Mouse (Mus musculus): ENCODE data around the gene Gng10.
A peak's percentile ranks its signal among the peaks of the same experiment; 100 is the strongest.

Gene Gng10

DNA sequence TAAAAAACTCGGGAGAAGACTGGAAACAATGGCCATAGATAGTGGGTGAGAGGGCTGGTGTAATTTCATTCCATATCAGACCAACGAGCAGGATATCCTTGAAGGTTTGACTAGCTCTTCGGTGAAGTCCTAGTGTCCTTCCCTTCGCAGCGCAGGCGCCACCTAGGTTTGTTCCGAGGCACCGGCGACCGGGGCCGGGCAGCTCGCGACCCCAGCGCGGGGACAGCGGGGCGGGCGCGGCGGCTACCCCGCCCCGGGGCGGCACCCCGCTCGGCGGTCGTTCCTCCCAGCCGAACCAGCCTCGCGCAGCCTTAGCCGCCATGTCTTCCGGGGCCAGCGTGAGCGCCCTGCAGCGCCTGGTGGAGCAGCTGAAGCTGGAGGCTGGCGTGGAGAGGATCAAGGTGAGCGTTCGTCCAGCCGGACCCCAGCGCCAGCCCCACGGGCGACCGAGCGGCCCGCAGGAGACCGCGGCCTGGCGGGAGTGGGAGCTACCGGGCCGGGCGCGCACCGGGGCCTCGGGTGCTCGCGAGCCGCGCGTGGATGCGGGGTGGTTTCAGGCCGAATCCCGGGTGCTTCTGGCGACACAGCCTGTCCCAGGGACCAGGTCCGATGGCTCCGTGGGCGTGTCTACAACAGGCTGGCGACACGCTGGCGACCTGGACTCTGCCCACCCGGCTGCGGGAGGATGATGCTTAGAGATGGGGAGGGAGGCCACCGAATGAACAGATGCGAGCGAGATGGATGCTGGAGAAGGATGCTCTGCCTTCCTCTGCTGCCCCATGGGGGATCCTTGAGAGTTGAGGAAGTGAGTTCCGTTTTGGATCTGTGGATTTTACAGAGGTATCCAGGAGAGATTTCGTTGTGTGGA lies at the start of gene Gng10:
TSS of gene Gng10 (plus strand) at position 171 of the 868 bp plus-strand sequence.
- peak; percentile 72 to 77 for DNase-seq

DNA sequence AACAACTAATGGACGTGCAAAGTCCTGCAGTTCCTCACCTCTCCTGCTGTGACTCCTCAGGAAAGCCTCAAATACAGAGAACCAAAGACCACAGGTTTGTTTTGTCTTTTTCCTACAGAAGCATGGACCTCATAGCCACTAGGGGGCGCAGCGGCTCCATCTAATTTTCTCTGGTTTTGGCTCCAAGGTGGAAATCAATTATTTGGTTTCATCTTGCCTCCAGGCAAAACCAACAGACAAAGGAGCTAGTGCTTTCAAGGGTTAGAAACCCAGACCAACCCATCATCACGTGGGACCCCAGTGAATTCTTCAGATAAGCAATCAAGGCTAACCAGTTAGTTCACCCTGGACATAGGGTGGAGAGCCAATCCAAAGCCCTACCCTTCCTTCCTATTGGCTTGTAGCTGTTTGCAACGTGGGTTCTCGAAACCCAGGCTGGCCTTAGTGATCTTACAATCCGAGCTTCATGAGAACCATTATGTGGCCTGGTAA lies 49.7 kb upstream of the Gng10 start:
- DNase-seq, result peak; percentile 65 to 81

DNA sequence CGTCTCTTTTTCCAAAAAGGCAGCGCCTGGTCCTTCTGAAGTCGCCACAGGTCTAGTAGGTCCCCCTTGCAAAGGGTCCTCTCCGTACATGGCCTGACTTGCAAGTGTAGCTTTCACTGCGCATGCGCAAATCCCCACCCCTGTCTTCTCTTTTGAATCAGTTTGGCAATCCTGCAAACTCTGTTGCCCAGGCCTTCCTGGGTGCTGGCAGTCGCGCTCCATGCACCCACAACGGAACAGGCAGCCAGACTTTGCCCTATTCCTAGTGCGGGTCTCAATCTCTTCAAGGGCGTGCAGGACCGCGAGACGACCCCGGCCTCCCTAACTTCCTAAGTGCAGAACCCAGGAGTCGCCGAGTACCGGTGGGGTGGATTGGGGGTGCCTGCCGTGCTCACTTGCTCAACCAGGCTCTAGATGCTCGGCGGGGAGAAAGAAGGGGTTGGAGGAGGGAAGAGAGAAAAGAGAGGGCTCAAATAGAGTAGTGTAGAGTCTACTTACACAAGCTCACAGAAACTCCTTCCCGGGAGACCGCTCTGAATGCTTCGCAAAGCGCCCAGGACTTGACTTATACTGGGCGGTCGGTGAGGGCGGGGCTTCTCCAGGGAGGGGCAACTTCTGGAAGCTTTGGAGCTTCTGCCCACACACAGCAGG lies 48.2 kb upstream of the Gng10 start, which contains the start of gene Ptgr1:
TSS of gene Ptgr1 (minus strand) at position 580 of the 651 bp plus-strand sequence.
- DNase-seq, result peak; percentile 68 to 75

DNA sequence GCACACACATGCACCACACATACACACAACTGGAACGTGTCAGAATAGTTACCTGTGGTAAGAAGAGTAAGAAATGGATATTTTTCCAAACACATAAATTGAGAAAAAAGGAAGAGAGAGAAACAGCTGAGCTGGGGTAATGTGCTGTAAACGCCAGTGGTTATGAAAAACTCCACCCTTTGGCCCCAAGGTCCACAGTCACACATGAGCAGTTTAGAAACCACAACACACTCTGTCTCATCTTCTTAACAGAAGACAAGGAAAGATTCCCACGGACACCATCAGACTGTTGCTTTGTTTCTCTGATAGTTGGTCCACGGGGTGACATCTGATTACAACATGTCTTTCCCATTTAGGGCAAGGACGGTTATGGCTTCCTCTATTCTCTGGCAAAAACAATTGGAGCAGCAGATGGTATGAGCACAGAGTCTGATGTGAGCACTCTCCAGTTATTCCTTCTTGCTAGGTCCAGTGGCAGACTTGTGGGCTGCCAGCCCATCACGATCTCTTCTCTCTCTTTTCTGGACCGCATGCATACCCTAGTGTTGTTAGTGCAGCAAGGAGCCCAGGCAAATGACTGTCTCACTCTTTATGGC lies 45.5 kb upstream of the Gng10 start:
- no peak for DNase-seq

DNA sequence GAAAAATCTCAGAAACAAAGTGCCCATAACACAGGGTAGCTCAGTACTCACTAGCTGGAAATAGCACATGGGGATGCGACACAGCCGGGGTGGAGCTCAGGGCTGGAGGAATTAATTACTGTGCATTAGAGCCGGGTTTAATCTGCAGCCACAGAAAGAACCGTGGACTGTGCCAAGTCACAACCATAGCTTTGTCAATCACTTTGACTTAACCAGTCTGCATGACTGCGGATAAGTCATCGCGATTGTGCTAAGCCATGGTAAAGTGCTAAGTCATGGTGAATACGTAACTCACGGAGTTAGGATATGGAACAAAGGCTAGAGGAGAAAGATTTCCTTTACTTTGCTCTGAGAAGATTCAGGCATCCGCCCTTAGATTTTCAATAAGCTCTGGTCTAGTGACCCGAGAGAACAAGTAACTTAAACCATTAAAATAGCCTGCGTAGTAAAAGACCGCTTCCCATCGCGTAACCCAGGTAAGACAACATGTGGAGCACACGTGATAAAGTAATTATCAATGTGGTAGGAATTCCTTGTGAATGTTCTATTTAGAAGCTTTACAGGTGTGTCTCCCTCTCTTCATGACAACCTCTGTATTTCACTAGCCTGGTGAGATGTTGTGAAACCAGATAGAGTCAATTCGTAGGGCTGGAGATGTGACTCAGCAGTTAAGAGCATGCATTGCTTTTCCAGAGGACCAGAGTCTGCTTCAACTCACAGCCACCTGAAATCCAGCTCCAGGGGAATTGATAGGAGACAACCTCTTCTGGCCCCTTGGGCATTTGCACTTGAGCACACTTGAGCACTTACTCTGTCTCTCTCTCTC lies 44.1 kb upstream of the Gng10 start:
- no peak for DNase-seq

DNA sequence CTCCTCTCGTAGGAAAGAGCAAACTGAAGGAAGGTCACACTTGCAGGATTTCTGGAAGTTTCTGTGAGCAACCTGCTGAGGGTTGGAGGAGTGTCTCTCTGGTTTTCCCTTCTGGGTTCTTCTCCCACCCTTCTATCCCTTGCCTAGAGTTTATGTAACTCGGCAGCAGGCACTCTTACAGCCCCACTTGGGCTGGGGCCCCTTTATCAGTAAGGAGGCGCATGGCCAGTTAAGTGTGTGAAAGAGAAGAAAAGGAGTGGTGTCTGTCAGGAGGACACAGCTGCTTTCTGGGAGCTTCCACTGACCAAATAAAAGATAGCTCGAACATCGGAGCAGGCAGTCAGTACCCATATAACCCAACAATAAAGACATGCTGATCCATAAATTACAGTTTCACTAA lies 42.7 kb upstream of the Gng10 start:
- no peak for DNase-seq

DNA sequence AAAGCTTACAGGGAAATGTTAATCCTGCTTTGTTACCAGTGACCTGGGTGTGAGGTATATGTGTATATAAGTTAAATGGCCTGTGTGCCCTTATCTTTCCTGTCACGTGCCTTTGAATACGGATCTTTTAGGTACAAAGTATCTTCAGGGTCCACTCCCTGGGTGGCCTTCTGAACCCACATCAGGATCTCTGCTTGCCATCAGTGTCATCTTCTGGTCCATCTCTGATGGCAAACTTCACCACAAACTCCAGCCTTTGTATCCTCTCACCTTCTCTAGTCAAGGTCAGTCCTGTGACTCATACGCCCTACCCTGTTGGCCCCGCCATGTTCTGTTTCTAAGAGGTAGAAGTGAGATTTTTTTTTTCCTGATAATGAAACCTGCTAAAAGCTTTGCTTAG lies 40.1 kb upstream of the Gng10 start, which contains the start of gene Dnajc25:
TSS of gene Dnajc25 (plus strand) at position 301 of the 400 bp plus-strand sequence.
- DNase-seq, result no peak

DNA sequence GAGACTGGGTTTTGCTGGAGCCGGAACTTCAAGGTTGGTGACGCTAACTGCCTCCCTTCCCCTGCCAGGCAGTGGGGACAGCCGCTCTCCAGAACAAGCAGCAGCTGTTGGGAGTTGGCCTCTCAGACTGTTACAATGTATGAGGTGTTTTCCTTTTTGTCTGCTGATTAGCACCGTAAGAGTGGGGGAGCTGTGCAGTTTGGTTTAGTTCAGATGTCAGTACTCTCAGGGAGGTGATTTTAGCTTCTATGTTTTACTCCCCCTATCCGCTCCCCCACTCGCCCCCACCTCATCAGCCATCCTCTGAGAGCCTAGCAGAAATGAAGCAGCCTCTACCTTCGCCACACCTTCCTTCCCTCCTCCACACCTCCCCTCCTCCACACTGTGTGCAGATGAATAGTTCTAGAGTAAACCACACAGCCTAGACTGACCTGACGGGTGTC lies 39.6 kb upstream of the Gng10 start:
- no peak for DNase-seq

DNA sequence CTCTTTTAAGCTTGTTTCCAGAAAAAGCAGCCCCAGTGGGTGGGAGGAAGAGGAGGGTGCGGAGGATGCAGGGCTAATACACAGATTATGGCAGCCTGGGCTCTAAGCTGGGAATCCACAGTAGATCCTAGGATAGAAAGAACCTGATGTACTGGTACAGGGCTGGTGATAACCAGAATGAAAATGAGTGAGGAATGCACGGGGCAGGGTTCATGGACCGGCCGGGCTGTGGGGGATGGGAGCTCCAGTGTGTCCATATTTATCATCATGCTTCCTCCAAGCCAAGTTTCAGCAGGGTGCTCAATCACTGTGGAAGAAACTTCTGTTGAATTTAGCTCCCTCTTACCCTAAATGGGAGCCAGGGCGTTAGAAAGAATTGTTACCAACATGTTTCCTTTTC lies 37.8 kb upstream of the Gng10 start:
- DNase-seq, result no peak

DNA sequence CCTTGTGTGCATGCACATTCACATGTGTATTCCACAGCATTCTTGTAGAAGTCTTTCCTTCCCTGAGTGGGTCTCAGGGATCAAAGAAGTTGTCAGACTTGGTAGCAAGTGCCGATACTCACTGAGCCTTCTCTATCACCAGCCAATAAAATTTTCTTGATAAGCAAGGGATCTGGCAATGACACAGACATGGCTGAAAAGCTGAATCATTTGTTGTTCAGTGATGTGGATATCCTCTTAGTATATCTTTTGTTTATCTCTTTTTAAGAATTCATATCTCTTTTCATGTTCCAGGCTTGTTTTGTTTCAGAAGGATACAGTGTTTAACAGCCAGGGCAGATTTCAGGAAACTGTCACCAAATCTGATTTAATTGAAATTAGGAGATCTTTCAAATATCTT lies 36.2 kb upstream of the Gng10 start:
- DNase-seq, result no peak

DNA sequence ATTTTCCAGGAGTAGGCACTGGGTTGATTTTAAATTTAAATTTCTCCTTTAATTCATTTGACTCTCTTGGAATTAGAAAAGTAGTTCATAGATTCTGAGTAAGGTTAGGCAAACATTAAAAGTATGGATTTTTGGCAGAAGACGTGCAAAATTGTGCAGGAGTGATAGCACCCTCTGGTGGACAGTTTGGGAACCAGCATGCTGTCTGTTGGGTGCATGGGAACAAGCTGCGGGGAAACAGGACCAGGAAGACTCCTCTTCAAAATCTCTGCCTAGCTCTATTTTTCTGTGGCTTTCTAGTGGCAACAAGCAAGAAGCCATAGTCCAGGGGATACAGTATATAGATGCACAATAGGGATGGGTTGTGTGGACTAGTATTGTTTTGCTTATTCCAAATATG lies 35.2 kb upstream of the Gng10 start:
- DNase-seq, result peak; percentile 71 to 78

DNA sequence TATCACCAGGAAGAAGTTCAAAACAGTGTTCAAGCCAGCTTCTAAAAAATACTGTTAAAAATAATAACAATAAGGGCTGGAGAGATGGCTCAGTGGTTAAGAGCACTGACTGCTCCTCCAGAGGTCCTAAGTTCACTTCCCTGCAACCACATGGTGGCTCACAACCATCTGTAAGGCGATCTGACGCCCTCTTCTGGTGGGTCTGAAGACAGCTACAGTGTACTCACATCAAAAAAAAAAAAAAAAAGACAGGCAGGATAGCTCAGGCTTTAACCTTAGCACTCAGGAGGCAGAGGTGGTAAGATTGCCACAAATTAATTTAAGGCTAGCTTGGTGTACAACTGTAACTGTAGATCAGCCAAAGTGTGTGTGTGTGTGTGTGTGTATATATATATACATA lies 34.3 kb upstream of the Gng10 start:
- peak in 1 of 2 experiments; percentile 29 for DNase-seq

DNA sequence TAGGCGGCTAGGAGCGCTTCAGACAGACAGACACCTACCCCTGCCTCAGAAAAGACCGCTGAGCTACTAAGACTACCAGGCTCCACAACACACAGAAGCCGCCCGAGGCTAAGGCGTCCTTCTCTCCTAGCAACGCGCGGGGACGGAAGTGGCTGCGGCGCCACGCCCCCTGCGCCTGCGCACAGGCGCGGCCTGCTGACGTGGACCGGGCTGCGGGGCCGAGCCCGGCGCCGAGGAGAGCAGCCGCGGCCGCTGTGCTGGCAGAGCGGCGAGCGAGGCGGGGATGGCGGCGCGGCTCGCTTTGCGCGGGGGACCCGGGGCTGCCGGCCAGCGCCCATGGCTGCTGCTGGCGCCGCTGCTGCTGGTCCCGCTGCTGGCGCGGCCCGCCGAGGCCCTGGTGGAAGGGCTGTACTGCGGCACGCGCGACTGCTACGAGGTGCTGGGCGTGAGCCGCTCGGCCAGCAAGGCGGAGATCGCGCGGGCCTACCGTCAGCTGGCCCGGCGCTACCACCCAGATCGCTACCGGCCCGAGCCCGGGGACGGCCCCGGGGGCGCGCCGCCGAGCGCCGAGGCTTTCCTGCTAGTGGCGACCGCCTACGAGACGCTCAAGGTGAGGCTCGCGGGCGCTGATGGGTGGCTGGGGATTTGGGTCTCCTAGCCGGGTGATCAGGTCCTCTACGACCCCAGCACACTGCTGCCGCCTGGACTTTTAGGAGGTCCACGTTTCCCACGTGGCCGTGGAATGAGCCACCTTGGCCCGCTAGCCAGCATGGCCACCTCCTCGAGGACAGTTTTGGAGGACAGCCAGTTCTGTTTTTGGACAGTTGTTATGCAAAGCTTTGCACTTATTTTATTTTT lies 31.7 kb upstream of the Gng10 start, which contains the start of gene Gm20503:
TSS of gene Gm20503 (plus strand) at position 263 of the 858 bp plus-strand sequence.
- peak; percentile 93 to 96 for DNase-seq

DNA sequence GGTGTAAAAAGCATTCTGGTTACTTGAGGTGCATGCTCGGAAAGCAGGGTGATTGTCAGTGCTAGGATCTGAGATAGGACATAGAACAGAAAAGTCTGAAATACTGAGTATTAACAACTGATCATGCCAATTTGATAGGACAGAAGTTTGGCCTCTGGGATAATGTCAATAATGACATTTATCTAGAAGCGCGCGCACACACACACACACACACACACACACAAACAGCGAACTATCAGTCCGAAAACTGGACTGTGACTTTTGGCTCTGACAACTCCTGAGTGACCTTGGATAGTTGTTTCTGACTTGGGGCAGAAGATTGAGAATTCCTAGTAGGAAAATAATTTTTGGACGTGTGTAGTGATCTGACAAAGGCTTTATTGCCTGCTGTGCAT lies 31.1 kb upstream of the Gng10 start:
- DNase-seq, result no peak

DNA sequence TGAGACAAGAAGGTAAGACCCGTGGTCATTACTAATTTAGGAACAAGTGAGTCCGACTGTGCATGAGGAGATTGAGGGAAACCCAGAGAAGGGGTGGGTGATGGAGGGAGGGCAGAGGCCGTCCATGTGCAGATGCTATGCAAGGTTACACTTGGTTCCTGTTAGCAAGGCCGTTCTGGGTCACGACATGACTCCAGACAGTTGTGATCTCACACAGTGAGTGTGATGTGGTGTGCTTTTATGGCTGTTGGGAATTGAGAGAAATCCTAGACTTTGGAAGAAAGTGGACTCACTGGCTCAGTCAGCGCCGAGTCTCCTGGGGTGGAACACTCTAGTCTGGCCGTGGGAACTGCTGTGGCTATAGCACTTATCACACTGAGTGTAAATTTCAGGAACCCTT lies 28.7 kb upstream of the Gng10 start:
- DNase-seq, result no peak

DNA sequence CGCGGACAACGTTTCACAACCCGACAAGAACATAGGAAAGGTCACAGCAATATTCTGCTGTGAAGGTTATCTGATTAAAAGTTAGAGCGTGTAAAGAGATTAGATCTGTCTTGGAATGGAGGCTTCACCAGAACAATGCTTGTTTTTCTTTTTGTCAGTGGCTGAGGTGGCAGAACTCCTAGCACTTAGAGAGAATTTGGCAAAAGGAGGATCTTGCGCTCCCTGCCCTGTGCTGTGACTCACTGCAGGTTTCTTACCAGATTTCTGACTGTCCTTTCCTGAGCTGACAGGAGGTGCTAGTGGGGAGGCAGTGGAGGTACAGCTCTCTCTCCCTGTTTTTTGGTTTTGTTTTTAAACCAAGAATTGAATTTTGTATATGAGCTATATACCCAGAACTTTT lies 27.9 kb upstream of the Gng10 start:
- DNase-seq, result peak; percentile 18 to 19

DNA sequence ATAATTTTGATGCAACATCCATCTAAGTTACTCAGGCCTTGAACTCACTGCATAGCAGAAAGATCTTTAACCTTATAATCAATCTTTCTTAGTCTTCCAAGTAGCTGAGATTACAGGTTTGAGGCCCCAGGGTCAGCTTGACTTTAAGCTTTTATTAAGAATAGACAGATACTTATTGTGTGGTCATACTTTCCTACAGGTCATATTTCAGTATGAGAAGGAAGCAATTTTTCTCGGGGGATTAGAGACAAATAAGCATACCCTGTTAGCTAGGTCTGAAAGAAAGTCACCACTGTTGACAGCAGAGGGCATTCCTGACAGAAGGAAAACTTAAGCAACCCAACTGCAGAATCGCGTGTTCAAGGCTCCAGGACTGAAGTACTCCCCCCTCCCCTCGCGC lies 26.9 kb upstream of the Gng10 start:
- no peak for DNase-seq

DNA sequence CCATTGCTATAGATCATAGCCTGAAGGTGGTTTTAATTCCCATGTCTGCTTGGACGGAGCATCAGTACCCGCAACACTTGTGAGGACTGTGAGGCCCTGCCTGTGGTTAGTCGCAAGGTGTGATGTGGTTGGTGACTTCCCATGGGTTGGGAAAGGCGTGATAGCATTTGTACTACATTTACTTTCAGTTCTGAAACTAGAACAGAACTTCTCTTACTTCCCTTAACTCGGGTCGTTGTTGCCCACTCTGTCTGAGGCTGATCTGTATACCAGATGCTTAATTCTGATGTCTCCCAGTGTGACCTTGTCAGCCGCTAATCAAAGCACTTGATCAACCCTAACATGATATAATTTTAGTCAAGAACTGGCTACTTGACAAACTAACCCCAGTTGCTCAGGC lies 25.7 kb upstream of the Gng10 start:
- no peak for DNase-seq

DNA sequence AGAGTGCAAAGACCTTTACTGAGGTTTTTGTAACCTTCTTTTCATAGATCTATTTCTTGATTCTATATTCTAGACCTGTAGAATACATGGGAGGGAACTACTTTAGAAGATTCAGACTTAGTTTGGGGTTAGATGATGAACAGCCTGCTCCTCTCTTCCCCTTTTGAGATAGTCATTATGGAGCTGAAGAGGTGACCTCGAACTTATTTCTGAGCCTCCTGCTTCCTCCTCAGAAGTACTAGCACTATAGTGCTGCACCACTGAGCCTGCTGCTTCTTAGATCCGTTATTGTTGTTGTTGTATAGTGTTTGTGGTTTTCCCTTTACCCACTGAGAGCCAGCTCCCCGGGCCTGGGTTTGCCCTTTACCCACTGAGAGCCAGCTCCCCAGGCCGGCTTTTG lies 25.2 kb upstream of the Gng10 start:
- DNase-seq, result no peak

DNA sequence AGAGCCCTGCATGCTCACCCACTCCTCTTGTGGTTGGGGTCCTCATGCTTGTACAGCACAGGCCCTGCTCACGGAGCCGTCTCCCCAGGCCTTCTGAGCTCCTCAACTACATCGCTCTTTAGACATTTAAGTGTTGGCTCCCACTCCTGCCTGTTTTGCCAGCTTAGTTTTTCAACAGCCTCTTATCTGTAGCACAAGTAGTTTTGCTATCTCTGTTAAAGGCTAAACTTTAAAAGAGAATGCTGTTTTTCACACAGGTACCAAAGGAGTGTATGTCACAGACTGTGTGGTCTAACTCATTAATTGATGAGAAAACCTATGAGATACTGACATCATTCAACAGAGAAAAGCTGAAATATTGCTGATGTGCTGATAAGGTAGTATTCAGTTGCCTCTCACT lies 23.4 kb upstream of the Gng10 start:
- DNase-seq, result no peak

DNA sequence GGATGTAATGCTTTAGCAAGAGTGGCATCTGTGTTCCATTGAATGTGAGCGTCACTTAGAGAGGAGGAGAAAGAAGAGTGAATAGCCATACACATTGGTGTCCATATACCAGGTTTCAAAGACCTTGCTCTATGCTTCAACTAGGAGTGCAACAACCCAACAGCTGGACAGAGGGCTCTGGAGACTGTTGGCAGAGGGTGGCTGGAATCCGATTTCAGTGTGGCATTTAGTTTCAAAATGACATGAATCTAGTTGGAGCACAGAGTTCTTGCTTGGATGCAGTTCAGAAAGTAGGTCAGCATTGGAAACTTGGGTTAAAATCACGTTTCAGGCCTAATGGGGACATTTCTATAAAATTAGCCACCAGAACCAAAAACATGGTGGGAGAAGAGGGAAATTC lies 19.7 kb upstream of the Gng10 start:
- DNase-seq, result no peak

DNA sequence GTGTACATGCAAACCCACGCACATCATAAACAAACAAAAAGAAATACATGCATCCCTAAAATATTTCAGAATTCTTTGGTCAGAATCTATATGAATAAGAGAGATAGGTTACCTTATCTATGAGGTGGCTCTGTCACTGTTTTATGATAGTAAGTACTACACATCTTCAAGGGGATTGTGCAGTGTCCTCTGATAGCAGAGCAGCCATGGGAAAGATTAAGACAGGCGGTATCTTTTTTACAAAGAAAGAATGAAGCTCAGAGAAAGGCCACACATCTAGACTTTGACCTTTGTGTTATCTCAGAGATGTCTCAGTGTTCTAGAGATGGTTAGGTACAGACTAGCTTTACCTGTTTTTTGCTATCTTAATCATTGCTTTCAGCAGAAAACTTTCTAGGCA lies 18.0 kb upstream of the Gng10 start:
- DNase-seq, result no peak

Measured in cerebellum, adult 18-20 months (tissue).